In the genomic region with DNA sequence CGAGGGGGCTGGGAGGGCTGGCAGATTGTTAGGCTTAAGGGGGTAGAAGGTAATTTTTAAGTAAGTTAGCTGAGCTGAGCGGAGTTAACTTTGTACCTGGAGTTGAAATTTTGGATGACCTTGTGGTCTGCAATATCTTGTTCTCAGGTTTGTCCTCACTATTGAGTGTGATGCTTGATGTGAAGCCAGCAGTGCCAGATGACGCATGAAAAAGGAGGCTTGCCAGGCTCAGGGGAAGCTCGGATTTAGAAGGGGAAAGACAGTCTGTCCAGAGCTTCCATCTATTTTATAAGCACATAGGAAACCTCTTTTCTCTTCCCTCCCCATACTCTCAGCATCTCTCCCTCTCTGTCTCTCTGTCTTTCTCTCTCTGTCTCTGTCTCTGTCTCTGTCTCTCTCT, we compare ENCODE assay signal across 16 mouse cellular contexts.
DNase-seq lines count a peak whose midpoint lies in the region; ATAC-seq and TF ChIP-seq lines count a peak whose summit lies in the region.
"Had no signal": no experiment of that assay in that cellular context is flagged by ENCODE, and none has a peak within 500 bp of the region (broad histone marks: within the 10 kb centered on the region; RNA-seq: fewer than 3 reads in every experiment).

No protein-coding gene starts in this region.

- no peaks in the 10 kb centered on the region for H3K9me3 ChIP-seq in hindbrain, postnatal 0 days (ENCODE audit: low read length)
- no peaks in the 10 kb centered on the region for H3K9me3 ChIP-seq in hindbrain, embryonic 11.5 days (ENCODE audit: control insufficient read depth, low read length)
- H3K9me3 ChIP-seq: liver, embryonic 13.5 days had no signal

- no peak for TF ChIP-seq CTCF in hindbrain, postnatal 0 days (IDR thresholded peaks at IDR 0.05; ENCODE audit: low read depth)

- no peak overlapping the region for H3K27ac ChIP-seq in hindbrain, postnatal 0 days
- no peak overlapping the region for H3K27ac ChIP-seq in hindbrain, embryonic 11.5 days (ENCODE audit: low read depth, low read length)
- H3K27ac ChIP-seq: layer of hippocampus, adult 2 months; liver, embryonic 13.5 days had no signal

- intact Hi-C loops in gastrocnemius, postnatal 14 days (cut with DNase I; ENCODE audit: low total_unique reads), result no loop called here

- H3K27me3 ChIP-seq in hindbrain, postnatal 0 days (ENCODE audit: insufficient read depth, low read length), result no peaks in the 10 kb centered on the region
- no peaks in the 10 kb centered on the region for H3K27me3 ChIP-seq in hindbrain, embryonic 11.5 days (ENCODE audit: control insufficient read depth, insufficient read depth, low read length)
- H3K27me3 ChIP-seq: CH12.LX; liver, embryonic 13.5 days had no signal

- no peaks in the 10 kb centered on the region for H3K36me3 ChIP-seq in hindbrain, postnatal 0 days (ENCODE audit: insufficient read depth, low read length)
- H3K36me3 ChIP-seq in hindbrain, embryonic 11.5 days (ENCODE audit: control insufficient read depth, insufficient read depth, low read length), result no peaks in the 10 kb centered on the region
- H3K36me3 ChIP-seq: liver, embryonic 13.5 days had no signal

- 64% methylated on average over 4 of the region's 4 CpGs for WGBS in hindbrain, postnatal 0 days
- WGBS in hindbrain, embryonic 11.5 days, result 83% methylated on average over 4 of the region's 4 CpGs

- H3K4me1 ChIP-seq in hindbrain, postnatal 0 days (ENCODE audit: insufficient read depth, low read length), result 0 out of 2 replicates have a peak, but pooled peaks cover 2% of the 10 kb centered on the region
- H3K4me1 ChIP-seq in hindbrain, embryonic 11.5 days (replicated peaks; ENCODE audit: control insufficient read depth, insufficient read depth, low read length), result no peaks in the 10 kb centered on the region
- H3K4me1 ChIP-seq: liver, embryonic 13.5 days had no signal

- no peak overlapping the region for H3K4me3 ChIP-seq in hindbrain, postnatal 0 days (ENCODE audit: low read length)
- no peak overlapping the region for H3K4me3 ChIP-seq in hindbrain, embryonic 11.5 days (ENCODE audit: low read depth, low read length)
- H3K4me3 ChIP-seq: layer of hippocampus, adult 2 months; liver, embryonic 13.5 days had no signal

- no peak for ATAC-seq in hindbrain, postnatal 0 days
- no peak for ATAC-seq in hindbrain, embryonic 11.5 days (ENCODE audit: low FRiP score)
- ATAC-seq: forebrain, embryonic 14.5 days had no signal

- H3K4me2 ChIP-seq in hindbrain, postnatal 0 days (ENCODE audit: low read depth, low read length), result no peak overlapping the region
- H3K4me2 ChIP-seq in hindbrain, embryonic 11.5 days (replicated peaks; ENCODE audit: low read depth, low read length), result no peak overlapping the region
- H3K4me2 ChIP-seq: liver, embryonic 13.5 days had no signal

- no peak overlapping the region for H3K9ac ChIP-seq in hindbrain, postnatal 0 days (replicated peaks; ENCODE audit: low read length)
- no peak overlapping the region for H3K9ac ChIP-seq in hindbrain, embryonic 11.5 days (ENCODE audit: low read depth, low read length)
- H3K9ac ChIP-seq: liver, embryonic 13.5 days had no signal

- DNase-seq in adrenal gland, adult (ENCODE audit: inconsistent age in 2 of 2, low spot score in 1 of 2), result peak; percentile 43 to 64
- DNase-seq in adrenal gland, adult 18-20 months (ENCODE audit: low spot score in 2 of 2), result no peak
- DNase-seq in hindbrain, postnatal 0 days (ENCODE audit: low spot score), result peak; percentile 39
- no peak for DNase-seq in hindbrain, embryonic 11.5 days (ENCODE audit: low spot score)
- DNase-seq in right cerebral cortex, adult 18-20 months, result peak; percentile 58
- DNase-seq in right cerebral cortex, postnatal 36 days (ENCODE audit: low spot score in 2 of 2), result no peak
- DNase-seq in right cerebral cortex, postnatal 25 days, result peak; percentile 15
- DNase-seq in gastrocnemius, postnatal 14 days, result no peak
- DNase-seq: heart, postnatal 14 days; kidney, adult 8-10 months; liver, embryonic 13.5 days; retina, postnatal 1 day; thymus, postnatal 4 days had no signal

Comparison
In these comparisons a context has a peak if more than half of its experiments do, and no peak if none do; other contexts are left out.
1. DNase-seq: peak in adrenal gland, adult (2 of 2), hindbrain, postnatal 0 days (single experiment), right cerebral cortex, adult 18-20 months (single experiment) and right cerebral cortex, postnatal 25 days (single experiment); none in adrenal gland, adult 18-20 months (0 of 2), hindbrain, embryonic 11.5 days (single experiment), right cerebral cortex, postnatal 36 days (0 of 2) and gastrocnemius, postnatal 14 days (single experiment).